Mouse (Mus musculus) limb, embryonic 14.5 days (tissue): ENCODE measurements around the gene Spata2l. TPM values are rescaled to one million over a fixed set of nuclear protein-coding genes. Genes with fewer than 3 reads are reported as not detected.

ENCODE experiments used
- ATAC-seq: fragments of 200-750 bp; cut with Nextera tagmentation; 2 replicates; pipeline ENCODE4 v1.8.0; 2017; ENCODE audit warnings: low read depth, moderate number of reproducible peaks, moderate TSS enrichment; ENCODE audit not compliant: low FRiP score
- DNase-seq: peaks from one replicate; pipeline ENCODE4 v3.0.0-alpha.2; 2015; ENCODE audit warnings: low spot score
- H3K27ac ChIP-seq: fragments of 300-500 bp; sonication (generic); replicated peaks from 2 replicates; pipeline ENCODE4 v1.5.1; 2014; ENCODE audit warnings: low read depth, mild to moderate bottlenecking, low read length, moderate library complexity, mixed read lengths
- H3K27me3 ChIP-seq: fragments of 300-500 bp; sonication (generic); 2 replicates; pipeline ENCODE4 v1.6.1; 2014; ENCODE audit warnings: low read length, mixed read lengths; ENCODE audit not compliant: control insufficient read depth, insufficient read depth
- H3K36me3 ChIP-seq: fragments of 300-500 bp; sonication (generic); 2 replicates; pipeline ENCODE4 v1.6.1; 2014; ENCODE audit warnings: mild to moderate bottlenecking, low read length, moderate library complexity, mixed read lengths; ENCODE audit not compliant: control insufficient read depth, insufficient read depth
- H3K4me1 ChIP-seq: fragments of 300-500 bp; sonication (generic); 2 replicates; pipeline ENCODE4 v1.6.1; 2014; ENCODE audit warnings: antibody characterized with exemption, low read length, mixed read lengths; ENCODE audit not compliant: control insufficient read depth, insufficient read depth
- H3K4me2 ChIP-seq: fragments of 300-500 bp; sonication (generic); replicated peaks from 2 replicates; pipeline ENCODE4 v1.6.1; 2014; ENCODE audit warnings: low read depth, mild to moderate bottlenecking, low read length, moderate library complexity; ENCODE audit not compliant: severe bottlenecking
- H3K4me3 ChIP-seq: fragments of 300-500 bp; sonication (generic); replicated peaks from 2 replicates; pipeline ENCODE4 v1.5.1; 2014; ENCODE audit warnings: low read length
- H3K9ac ChIP-seq: fragments of 300-500 bp; sonication (generic); 2 replicates; pipeline ENCODE4 v1.6.1; 2014; ENCODE audit warnings: mild to moderate bottlenecking, low read depth, low read length, moderate library complexity; ENCODE audit not compliant: severe bottlenecking
- H3K9me3 ChIP-seq: fragments of 300-500 bp; sonication (generic); 2 replicates; pipeline ENCODE4 v1.6.1; 2016; ENCODE audit warnings: low read length; ENCODE audit not compliant: control insufficient read depth
- POLR2A ChIP-seq: fragments of 200-500 bp; IDR thresholded peaks from 2 replicates; pipeline ENCODE4 v1.8.0; 2012; ENCODE audit warnings: inconsistent platforms, mild to moderate bottlenecking, moderate library complexity, borderline replicate concordance; ENCODE audit not compliant: insufficient read depth, insufficient read length; ENCODE audit errors: extremely low read depth
- WGBS: fragments of 180-500 bp; shearing (Covaris S2); extraction: QIAGEN DNeasy Blood & Tissue Kit; methylation state at CpG from one replicate; pipeline ENCODE4 v1.1.7; 2014; 5-methylcytosine and 5-hydroxymethylcytosine counted together
- polyA plus RNA-seq, 2 experiments: library from polyadenylated mRNA; depleted of rRNA in 1 of 2; stranded (reverse) in 1 of 2; unstranded in 1 of 2; fragments of >200 nt; fragmentation: Nextera tagmentation in 1 of 2; extraction: Ambion mirVana in 1 of 2; gene quantifications; 2 replicates each; pipeline versions ENCODE4 v1.2.1 to v1.2.3; 2012 to 2014

The Spata2l gene
- polyA plus RNA-seq, 2 experiments, result 3.0 to 4.6 TPM

DNA sequence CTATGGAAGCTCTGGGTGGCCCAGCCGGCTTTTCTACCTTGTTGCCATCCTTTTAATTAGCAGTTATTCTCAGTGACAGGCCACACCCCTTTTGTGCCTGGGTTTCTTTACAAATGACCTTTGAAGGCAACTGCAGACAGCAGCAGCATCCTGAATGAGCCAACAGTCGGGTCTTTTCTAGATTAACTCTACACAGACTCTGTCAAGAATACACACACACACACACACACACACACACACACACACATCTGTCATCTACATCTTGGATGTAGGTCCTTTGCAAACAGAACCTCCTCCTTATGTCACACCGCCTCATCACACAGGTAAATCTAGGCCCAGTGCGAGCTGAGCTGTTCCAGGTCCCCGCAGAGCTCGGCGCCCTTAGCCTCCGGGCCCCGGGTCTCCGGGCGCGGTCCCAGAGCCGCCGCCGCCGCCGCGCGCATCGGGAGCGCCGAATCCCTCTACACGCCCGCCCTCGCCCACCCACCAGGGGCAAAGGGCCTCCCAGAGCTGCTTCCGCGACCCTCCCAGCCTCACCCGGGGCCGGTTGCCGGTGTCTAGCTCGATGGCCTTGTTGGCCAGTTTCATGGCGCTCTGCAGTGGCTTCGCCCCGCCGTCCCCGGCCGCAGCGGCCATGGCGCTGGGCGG is 17.5 kb upstream of the Spata2l start:
- Histone ChIP-seq H3K27me3 (no peaks in the 10 kb centered on the region), H3K9me3 (no peaks in the 10 kb centered on the region), H3K4me1 (peaks cover 19% of the 10 kb centered on the region), H3K36me3 (peaks cover 60% of the 10 kb centered on the region), H3K27ac (peak overlapping the region; percentile 78), H3K4me3 (peak overlapping the region; percentile 83), H3K4me2 (peak overlapping the region; percentile 72), H3K9ac (peak overlapping the region; percentile 94)
- DNase-seq, result no peak
- WGBS, result 3% methylated on average over 34 of the region's 40 CpGs
- peak; percentile 58 for ATAC-seq
- TF ChIP-seq POLR2A, result peak; percentile 61; the same call in 1 of the 2 replicates

DNA sequence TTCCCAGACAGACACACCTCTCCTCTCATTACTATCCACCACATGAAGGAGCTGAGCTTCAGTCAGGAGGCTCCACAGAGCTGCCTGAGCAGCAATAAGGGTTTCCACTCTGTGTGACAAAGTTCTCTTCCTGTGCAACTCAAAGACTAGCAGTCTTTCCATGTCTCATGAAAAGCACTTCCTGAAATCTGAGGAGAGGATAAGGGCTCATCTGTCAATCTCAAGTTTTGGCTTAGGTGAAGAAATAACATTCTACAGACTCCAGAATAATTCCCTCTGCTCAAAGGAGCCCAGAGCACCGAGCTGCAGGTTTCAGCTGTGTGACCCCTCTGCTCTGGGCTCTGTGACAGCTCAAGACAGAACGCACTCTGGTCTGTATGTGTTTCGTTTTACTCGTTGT is 16.9 kb upstream of the Spata2l start:
- DNase-seq, result no peak
- Histone ChIP-seq H3K27ac (no peak overlapping the region), H3K36me3 (peaks cover 60% of the 10 kb centered on the region), H3K9me3 (no peaks in the 10 kb centered on the region), H3K27me3 (no peaks in the 10 kb centered on the region), H3K4me3 (peak overlapping the region; percentile 83), H3K4me2 (peak overlapping the region; percentile 72), H3K9ac (peak overlapping the region; percentile 94), H3K4me1 (peaks cover 19% of the 10 kb centered on the region)
- 40% methylated on average over 4 of the region's 4 CpGs for WGBS
- ATAC-seq, result no peak
- no peak for TF ChIP-seq POLR2A

DNA sequence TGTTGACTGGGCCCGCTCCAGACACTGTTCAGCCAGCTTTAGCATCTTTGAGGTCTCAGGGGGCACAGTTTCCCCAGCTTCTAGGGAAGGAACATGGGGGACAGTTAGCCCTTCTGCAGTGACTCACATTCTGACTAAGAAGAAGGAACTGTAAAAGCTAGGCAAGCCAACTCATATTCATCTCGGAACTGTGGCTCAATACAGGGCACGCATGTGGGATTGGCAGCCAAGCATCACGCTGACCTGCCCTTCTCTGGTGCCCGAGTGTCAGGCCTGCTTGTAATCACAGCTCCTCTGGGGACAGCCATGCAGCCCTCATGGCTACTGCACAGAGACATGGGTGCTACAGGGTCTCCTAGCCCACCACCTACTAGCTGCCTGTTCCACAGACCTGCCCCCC is 14.9 kb upstream of the Spata2l start:
- H3K27ac ChIP-seq, result no peak overlapping the region
- no peak overlapping the region for H3K9ac ChIP-seq
- H3K36me3 ChIP-seq, result peaks cover 61% of the 10 kb centered on the region
- no peak for TF ChIP-seq POLR2A
- ATAC-seq (no peak), DNase-seq (no peak)
- no peaks in the 10 kb centered on the region for H3K9me3 ChIP-seq
- no peak overlapping the region for H3K4me2 ChIP-seq
- H3K27me3 ChIP-seq, result no peaks in the 10 kb centered on the region
- H3K4me3 ChIP-seq, result no peak overlapping the region
- 95% methylated on average over 5 of the region's 5 CpGs for WGBS
- H3K4me1 ChIP-seq, result peaks cover 19% of the 10 kb centered on the region

DNA sequence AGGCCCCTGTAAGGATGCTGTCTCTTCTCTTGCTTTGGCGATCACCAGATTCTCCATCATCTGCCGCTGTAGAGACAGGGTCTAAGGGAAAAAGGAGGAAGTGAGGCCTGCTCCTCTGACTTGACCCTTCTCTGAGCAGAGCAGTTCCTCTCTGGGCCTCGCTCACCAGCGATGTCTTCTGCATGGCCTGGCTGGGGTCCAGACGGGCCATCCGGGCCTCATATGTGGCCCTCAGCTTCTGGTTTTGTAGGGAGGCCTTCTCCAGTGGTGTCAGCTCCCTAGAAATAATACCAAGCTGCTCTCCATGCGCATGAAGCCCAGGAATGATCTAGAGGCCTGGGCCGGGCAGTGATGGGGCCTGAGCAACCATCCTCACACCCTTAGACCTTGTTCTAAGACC is 12.6 kb upstream of the Spata2l start:
- DNase-seq, result no peak
- ATAC-seq, result no peak
- 89% methylated on average over 8 of the region's 8 CpGs for WGBS
- Histone ChIP-seq H3K27me3 (no peaks in the 10 kb centered on the region), H3K4me2 (no peak overlapping the region), H3K27ac (no peak overlapping the region), H3K9ac (no peak overlapping the region), H3K4me3 (no peak overlapping the region), H3K4me1 (peaks cover 10% of the 10 kb centered on the region), H3K36me3 (peaks cover 79% of the 10 kb centered on the region), H3K9me3 (no peaks in the 10 kb centered on the region)
- no peak for TF ChIP-seq POLR2A

DNA sequence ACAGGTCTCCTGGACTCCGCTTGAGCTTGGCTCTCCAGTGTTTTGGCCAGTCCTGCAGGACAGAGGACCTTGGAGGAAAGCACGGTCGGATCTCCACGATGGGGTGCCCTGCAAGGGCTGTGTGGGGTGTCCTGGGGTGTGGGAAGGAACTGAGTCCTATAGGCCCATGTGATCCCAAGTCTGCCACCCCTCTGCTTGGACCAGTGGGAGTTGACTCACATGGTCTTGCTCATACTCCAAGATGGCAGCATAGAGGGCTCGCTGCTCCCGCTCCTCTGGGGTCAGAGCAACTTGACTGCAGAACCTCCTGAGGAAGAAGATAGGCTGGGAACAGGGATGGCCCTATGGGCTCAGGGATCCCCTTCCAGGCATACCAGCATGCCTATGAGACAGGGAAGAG is 11.7 kb upstream of the Spata2l start:
- WGBS, result 96% methylated on average over 6 of the region's 6 CpGs
- DNase-seq, result no peak
- no peak overlapping the region for H3K4me2 ChIP-seq
- H3K4me3 ChIP-seq, result no peak overlapping the region
- H3K27ac ChIP-seq, result no peak overlapping the region
- H3K4me1 ChIP-seq, result peaks cover 3% of the 10 kb centered on the region; the same call in 1 of the 2 replicates
- no peak overlapping the region for H3K9ac ChIP-seq
- no peak for TF ChIP-seq POLR2A
- no peaks in the 10 kb centered on the region for H3K27me3 ChIP-seq
- no peaks in the 10 kb centered on the region for H3K9me3 ChIP-seq
- no peak for ATAC-seq
- H3K36me3 ChIP-seq, result peaks cover 87% of the 10 kb centered on the region

DNA sequence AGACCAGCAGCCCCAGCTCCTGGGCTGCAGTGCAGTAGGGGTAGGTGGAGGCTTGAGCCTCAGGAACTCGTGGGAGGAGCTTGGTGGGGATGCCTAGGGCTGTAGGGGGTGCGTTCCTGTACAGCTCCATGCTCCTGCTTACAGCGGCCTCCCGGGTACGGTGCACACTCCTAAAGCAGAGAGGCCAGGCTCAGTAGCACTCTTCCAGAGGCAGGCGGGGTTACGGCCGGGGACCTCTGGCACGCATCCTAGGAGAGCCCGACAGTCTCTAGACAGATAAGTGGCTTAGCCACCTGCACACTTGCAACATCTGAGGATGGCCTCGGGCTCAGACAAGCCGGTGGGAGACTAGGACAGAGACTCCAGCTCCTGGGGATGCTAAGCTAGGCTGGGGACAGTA is 9.5 kb upstream of the Spata2l start:
- no peak overlapping the region for H3K4me2 ChIP-seq
- 90% methylated on average over 12 of the region's 12 CpGs for WGBS
- no peak overlapping the region for H3K9ac ChIP-seq
- no peaks in the 10 kb centered on the region for H3K9me3 ChIP-seq
- H3K36me3 ChIP-seq, result peaks cover 85% of the 10 kb centered on the region
- H3K4me3 ChIP-seq, result no peak overlapping the region
- no peak for TF ChIP-seq POLR2A
- H3K27ac ChIP-seq, result no peak overlapping the region
- DNase-seq (no peak), ATAC-seq (no peak)
- no peaks in the 10 kb centered on the region for H3K27me3 ChIP-seq
- no peaks in the 10 kb centered on the region for H3K4me1 ChIP-seq
